Mouse (Mus musculus) ES-Bruce4 (cell line): Measurements from ENCODE around the gene Gtf3c3.

ENCODE experiments used
- CTCF ChIP-seq: IDR thresholded peaks from one replicate; pipeline ENCODE4 v1.8.1; 2011; ENCODE audit warnings: low read depth, low read length
- EP300 ChIP-seq: IDR thresholded peaks from 2 replicates; pipeline ENCODE4 v1.6.1; 2011; ENCODE audit warnings: low read depth, low read length; ENCODE audit not compliant: insufficient read depth
- POLR2A ChIP-seq: IDR thresholded peaks from one replicate; pipeline ENCODE4 v1.8.1; 2011; ENCODE audit warnings: low read length; ENCODE audit not compliant: insufficient read depth

- no peak for TF ChIP-seq CTCF
- no peak for TF ChIP-seq POLR2A
- no peak for TF ChIP-seq EP300
Observed at GRCm38 (mm10) chr1:54467366-54467765, 28.6 kb upstream of the Gtf3c3 start.
